ENCODE assay signal across 11 mouse cellular contexts in the genomic region with DNA sequence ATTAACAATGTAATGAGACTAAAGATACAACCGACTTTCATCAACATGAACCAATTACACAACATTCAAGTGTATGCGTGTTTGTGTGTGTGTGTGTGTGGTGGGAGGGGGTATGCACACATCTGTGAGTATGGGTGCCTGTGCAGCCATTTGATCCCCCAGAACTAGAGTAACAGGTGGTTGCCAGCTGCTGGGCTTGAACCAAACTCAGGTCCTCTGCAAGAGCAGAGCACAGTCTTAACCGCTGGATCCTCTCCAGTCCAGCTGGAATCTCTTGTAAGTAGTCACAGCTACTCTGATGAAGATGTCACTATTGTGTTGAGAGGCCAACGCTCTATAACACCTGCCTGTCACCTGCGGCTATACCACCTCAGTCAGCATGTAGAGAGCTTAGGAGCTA.
"Had no signal": no experiment of that assay in that cellular context is flagged by ENCODE, and none has a peak within 500 bp of the region (broad histone marks: within the 10 kb centered on the region; RNA-seq: fewer than 3 reads in every experiment).

No protein-coding gene starts in this region.

- DNase-seq: gastrocnemius, postnatal 14 days; gastrocnemius, postnatal 36 days; kidney, adult 11 months; kidney, adult 2 months; kidney, adult 9 months; kidney, postnatal 14 days; kidney, postnatal 36 days; layer of hippocampus, adult 9-11 months; layer of hippocampus, postnatal 36 days; left cerebral cortex, postnatal 4 days; lung, adult 18-20 months had no signal
